In the genomic region with DNA sequence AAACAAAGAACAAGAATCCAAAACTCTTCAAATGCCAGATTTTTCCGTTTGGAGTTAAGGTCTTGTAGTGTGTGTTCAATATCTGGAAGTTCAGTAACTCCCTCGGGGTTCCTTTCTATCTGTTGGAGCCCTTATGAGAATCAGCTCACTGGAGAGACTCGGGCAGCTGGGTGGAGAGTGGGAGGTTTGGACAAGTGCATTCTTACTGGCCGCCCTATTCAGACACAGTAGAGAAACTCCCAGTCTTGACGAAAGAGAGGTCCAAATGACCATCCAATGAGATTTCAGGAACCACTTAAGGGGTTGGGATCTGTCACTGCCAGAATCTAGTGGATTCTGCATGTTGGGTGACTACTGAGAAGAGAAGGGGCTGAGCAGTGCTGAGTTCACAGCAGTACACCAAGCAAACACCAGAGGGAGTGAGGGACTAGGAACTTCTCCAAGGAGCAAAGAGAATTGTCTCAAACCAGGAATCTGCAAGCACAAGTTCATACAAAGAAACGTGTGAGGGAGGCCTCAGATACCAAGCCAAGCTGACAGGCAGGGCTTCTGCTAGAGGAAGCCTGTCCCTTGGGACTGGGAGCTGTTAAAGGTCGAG, we compare ENCODE assay signal across 8 mouse cellular contexts.
A peak's percentile ranks its signal among the peaks of the same experiment; 100 is the strongest.
DNase-seq lines count a peak whose midpoint lies in the region; ATAC-seq lines count a peak whose summit lies in the region.

No protein-coding gene starts in this region.

- no peak overlapping the region for H3K4me2 ChIP-seq in liver, embryonic 12.5 days
- no peak overlapping the region for H3K4me2 ChIP-seq in forebrain, embryonic 12.5 days
- no peak overlapping the region for H3K4me2 ChIP-seq in kidney, embryonic 14.5 days (replicated peaks; ENCODE audit: low read depth, low read length)
- no peak overlapping the region for H3K4me2 ChIP-seq in stomach, embryonic 14.5 days (replicated peaks; ENCODE audit: low read depth, low read length)

- no peaks in the 10 kb centered on the region for H3K4me1 ChIP-seq in liver, embryonic 12.5 days
- no peaks in the 10 kb centered on the region for H3K4me1 ChIP-seq in forebrain, embryonic 12.5 days
- no peaks in the 10 kb centered on the region for H3K4me1 ChIP-seq in kidney, embryonic 14.5 days (ENCODE audit: control insufficient read depth, insufficient read depth, low read length)
- no peaks in the 10 kb centered on the region for H3K4me1 ChIP-seq in limb, embryonic 10.5 days
- H3K4me1 ChIP-seq in stomach, embryonic 14.5 days (ENCODE audit: control insufficient read depth, insufficient read depth, low read length), result no peaks in the 10 kb centered on the region

- DNase-seq in liver, result peak; percentile 4
- DNase-seq in limb, embryonic 10.5 days (ENCODE audit: low spot score), result peak; percentile 45
- DNase-seq in lung, postnatal 36 days, result no peak

- H3K9me3 ChIP-seq in liver, embryonic 12.5 days (replicated peaks), result no peaks in the 10 kb centered on the region
- H3K9me3 ChIP-seq in forebrain, embryonic 12.5 days, result no peaks in the 10 kb centered on the region
- no peaks in the 10 kb centered on the region for H3K9me3 ChIP-seq in kidney, embryonic 14.5 days (ENCODE audit: control insufficient read depth, low read length)
- no peaks in the 10 kb centered on the region for H3K9me3 ChIP-seq in limb, embryonic 10.5 days (replicated peaks)
- H3K9me3 ChIP-seq in stomach, embryonic 14.5 days (ENCODE audit: control insufficient read depth, low read depth, low read length), result no peaks in the 10 kb centered on the region

- no peak for ATAC-seq in liver, embryonic 12.5 days
- ATAC-seq in cerebellum, adult (ENCODE audit: insufficient number of reproducible peaks, low FRiP score, low TSS enrichment), result peak; percentile 66; the same call in 1 of the 2 replicates
- peak; percentile 71; the same call in 1 of the 2 replicates for ATAC-seq in forebrain, embryonic 12.5 days (ENCODE audit: low FRiP score)
- ATAC-seq in kidney, embryonic 14.5 days (ENCODE audit: low FRiP score, low TSS enrichment), result peak; percentile 81
- ATAC-seq in stomach, embryonic 14.5 days (ENCODE audit: insufficient number of reproducible peaks, insufficient read depth, low FRiP score, low read depth), result 0 out of 2 replicates have a peak, but pooled peaks have one; percentile 63

- H3K27ac ChIP-seq in liver, embryonic 12.5 days, result no peak overlapping the region
- no peak overlapping the region for H3K27ac ChIP-seq in forebrain, embryonic 12.5 days
- H3K27ac ChIP-seq in kidney, embryonic 14.5 days (ENCODE audit: low read depth, low read length), result no peak overlapping the region
- H3K27ac ChIP-seq in limb, embryonic 10.5 days, result no peak overlapping the region
- no peak overlapping the region for H3K27ac ChIP-seq in stomach, embryonic 14.5 days (ENCODE audit: low read length)

- no peak overlapping the region for H3K4me3 ChIP-seq in liver, embryonic 12.5 days
- no peak overlapping the region for H3K4me3 ChIP-seq in forebrain, embryonic 12.5 days (replicated peaks)
- no peak overlapping the region for H3K4me3 ChIP-seq in kidney, embryonic 14.5 days (ENCODE audit: low read length)
- no peak overlapping the region for H3K4me3 ChIP-seq in limb, embryonic 10.5 days
- H3K4me3 ChIP-seq in stomach, embryonic 14.5 days (ENCODE audit: low read depth, low read length), result no peak overlapping the region

- H3K9ac ChIP-seq in liver, embryonic 12.5 days, result no peak overlapping the region
- H3K9ac ChIP-seq in forebrain, embryonic 12.5 days, result no peak overlapping the region
- H3K9ac ChIP-seq in kidney, embryonic 14.5 days (ENCODE audit: low read depth, low read length), result no peak overlapping the region
- H3K9ac ChIP-seq in stomach, embryonic 14.5 days (replicated peaks; ENCODE audit: low read depth, low read length), result no peak overlapping the region

- WGBS in liver, embryonic 12.5 days (ENCODE audit: insufficient replicate concordance), result 29% methylated on average over 7 of the region's 7 CpGs
- whole genome bisulfite sequencing in forebrain, embryonic 12.5 days, result 47% methylated on average over 7 of the region's 7 CpGs
- WGBS in kidney, embryonic 14.5 days, result 49% methylated on average over 7 of the region's 7 CpGs
- WGBS in limb, embryonic 10.5 days, result 48% methylated on average over 7 of the region's 7 CpGs
- 40% methylated on average over 7 of the region's 7 CpGs for WGBS in stomach, embryonic 14.5 days

- H3K27me3 ChIP-seq in liver, embryonic 12.5 days (replicated peaks), result no peaks in the 10 kb centered on the region
- H3K27me3 ChIP-seq in forebrain, embryonic 12.5 days, result no peaks in the 10 kb centered on the region
- no peaks in the 10 kb centered on the region for H3K27me3 ChIP-seq in kidney, embryonic 14.5 days (ENCODE audit: control insufficient read depth, insufficient read depth, low read length)
- no peaks in the 10 kb centered on the region for H3K27me3 ChIP-seq in limb, embryonic 10.5 days (ENCODE audit: low read depth, poor library complexity, severe bottlenecking)
- H3K27me3 ChIP-seq in stomach, embryonic 14.5 days (ENCODE audit: control insufficient read depth, insufficient read depth, low read length), result no peaks in the 10 kb centered on the region

- H3K36me3 ChIP-seq in liver, embryonic 12.5 days, result no peaks in the 10 kb centered on the region
- no peaks in the 10 kb centered on the region for H3K36me3 ChIP-seq in forebrain, embryonic 12.5 days (replicated peaks)
- H3K36me3 ChIP-seq in kidney, embryonic 14.5 days (ENCODE audit: control insufficient read depth, insufficient read depth, low read length), result no peaks in the 10 kb centered on the region
- no peaks in the 10 kb centered on the region for H3K36me3 ChIP-seq in limb, embryonic 10.5 days
- no peaks in the 10 kb centered on the region for H3K36me3 ChIP-seq in stomach, embryonic 14.5 days (ENCODE audit: control insufficient read depth, insufficient read depth, low read length)
